Mouse (Mus musculus) limb, embryonic 14.5 days (tissue): Measurements from ENCODE around the gene Acr. TPM values are rescaled to one million over a fixed set of nuclear protein-coding genes. Genes with fewer than 3 reads are reported as not detected.
A peak's percentile ranks its signal among the peaks of the same experiment; 100 is the strongest.

Experiments used
- ATAC-seq: fragments of 200-750 bp; cut with Nextera tagmentation; 2 replicates; pipeline ENCODE4 v1.8.0; 2017; ENCODE audit warnings: low read depth, moderate number of reproducible peaks, moderate TSS enrichment; ENCODE audit not compliant: low FRiP score
- DNase-seq: peaks from one replicate; pipeline ENCODE4 v3.0.0-alpha.2; 2015; ENCODE audit warnings: low spot score
- H3K27ac ChIP-seq: fragments of 300-500 bp; sonication (generic); replicated peaks from 2 replicates; pipeline ENCODE4 v1.5.1; 2014; ENCODE audit warnings: low read depth, mild to moderate bottlenecking, low read length, moderate library complexity, mixed read lengths
- H3K27me3 ChIP-seq: fragments of 300-500 bp; sonication (generic); 2 replicates; pipeline ENCODE4 v1.6.1; 2014; ENCODE audit warnings: low read length, mixed read lengths; ENCODE audit not compliant: control insufficient read depth, insufficient read depth
- H3K36me3 ChIP-seq: fragments of 300-500 bp; sonication (generic); 2 replicates; pipeline ENCODE4 v1.6.1; 2014; ENCODE audit warnings: mild to moderate bottlenecking, low read length, moderate library complexity, mixed read lengths; ENCODE audit not compliant: control insufficient read depth, insufficient read depth
- H3K4me1 ChIP-seq: fragments of 300-500 bp; sonication (generic); 2 replicates; pipeline ENCODE4 v1.6.1; 2014; ENCODE audit warnings: antibody characterized with exemption, low read length, mixed read lengths; ENCODE audit not compliant: control insufficient read depth, insufficient read depth
- H3K4me2 ChIP-seq: fragments of 300-500 bp; sonication (generic); replicated peaks from 2 replicates; pipeline ENCODE4 v1.6.1; 2014; ENCODE audit warnings: low read depth, mild to moderate bottlenecking, low read length, moderate library complexity; ENCODE audit not compliant: severe bottlenecking
- H3K4me3 ChIP-seq: fragments of 300-500 bp; sonication (generic); replicated peaks from 2 replicates; pipeline ENCODE4 v1.5.1; 2014; ENCODE audit warnings: low read length
- H3K9ac ChIP-seq: fragments of 300-500 bp; sonication (generic); 2 replicates; pipeline ENCODE4 v1.6.1; 2014; ENCODE audit warnings: mild to moderate bottlenecking, low read depth, low read length, moderate library complexity; ENCODE audit not compliant: severe bottlenecking
- H3K9me3 ChIP-seq: fragments of 300-500 bp; sonication (generic); 2 replicates; pipeline ENCODE4 v1.6.1; 2016; ENCODE audit warnings: low read length; ENCODE audit not compliant: control insufficient read depth
- POLR2A ChIP-seq: fragments of 200-500 bp; IDR thresholded peaks from 2 replicates; pipeline ENCODE4 v1.8.0; 2012; ENCODE audit warnings: inconsistent platforms, mild to moderate bottlenecking, moderate library complexity, borderline replicate concordance; ENCODE audit not compliant: insufficient read depth, insufficient read length; ENCODE audit errors: extremely low read depth
- WGBS: fragments of 180-500 bp; shearing (Covaris S2); extraction: QIAGEN DNeasy Blood & Tissue Kit; methylation state at CpG from one replicate; pipeline ENCODE4 v1.1.7; 2014; 5-methylcytosine and 5-hydroxymethylcytosine counted together
- polyA plus RNA-seq, 2 experiments: library from polyadenylated mRNA; depleted of rRNA in 1 of 2; stranded (reverse) in 1 of 2; unstranded in 1 of 2; fragments of >200 nt; fragmentation: Nextera tagmentation in 1 of 2; extraction: Ambion mirVana in 1 of 2; gene quantifications; 2 replicates each; pipeline versions ENCODE4 v1.2.1 to v1.2.3; 2012 to 2014

Acr gene
- polyA plus RNA-seq, 2 experiments, result 0.21 to 1.4 TPM

DNA sequence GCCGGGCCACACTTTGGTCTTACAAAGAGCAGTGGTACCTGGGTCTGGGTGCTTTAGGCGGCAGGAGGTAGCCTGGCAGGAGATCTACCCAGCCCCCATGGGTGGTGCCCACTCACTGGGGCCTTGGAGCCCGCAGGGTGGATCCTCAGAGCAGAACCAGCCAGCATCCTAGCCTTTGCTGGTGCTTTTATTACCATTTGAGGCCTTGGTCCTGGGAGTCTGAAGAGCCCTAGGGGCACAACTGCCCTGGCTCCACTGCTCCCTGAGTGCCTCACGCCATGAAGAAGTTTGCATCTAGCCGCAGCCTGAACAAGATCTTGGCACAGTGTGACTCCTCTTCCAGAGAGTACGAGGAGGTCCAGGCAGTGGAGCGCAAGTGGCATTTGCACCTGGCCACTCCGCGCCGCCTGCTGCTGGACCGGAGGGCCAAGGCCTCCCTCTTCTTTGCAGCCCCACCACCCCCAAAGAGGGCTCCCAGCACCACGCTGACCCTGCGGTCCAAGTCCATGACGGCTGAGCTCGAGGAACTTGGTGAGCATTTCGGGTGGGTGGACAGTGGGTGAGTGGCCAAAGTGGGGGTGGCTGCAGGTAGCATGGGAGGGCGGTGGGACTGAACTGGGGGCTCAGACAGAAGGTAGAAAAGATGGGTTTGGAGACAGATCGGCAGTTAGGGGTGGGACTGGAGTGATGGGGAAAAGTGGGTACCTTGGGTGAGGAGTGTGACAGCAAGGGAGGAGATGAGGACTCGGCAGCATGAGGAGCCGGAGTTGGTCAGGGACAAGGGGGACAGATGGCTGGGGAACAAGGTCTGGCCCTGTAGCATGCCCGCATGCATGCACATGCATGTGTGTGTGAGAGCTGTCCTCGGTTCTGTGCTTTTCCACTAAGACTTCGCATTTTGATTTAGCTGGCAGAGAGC, 34.9 kb upstream of the Acr start:
- Histone ChIP-seq H3K4me3 (peak overlapping the region; percentile 11; the same call in 1 of the 2 replicates), H3K27me3 (no peaks in the 10 kb centered on the region), H3K9me3 (no peaks in the 10 kb centered on the region), H3K4me2 (peak overlapping the region; percentile 18), H3K9ac (peak overlapping the region; percentile 25; the same call in 1 of the 2 replicates), H3K27ac (no peak overlapping the region), H3K4me1 (no peaks in the 10 kb centered on the region), H3K36me3 (peaks cover 3% of the 10 kb centered on the region)
- ATAC-seq (peak; percentile 4; the same call in 1 of the 2 replicates), DNase-seq (no peak)
- no peak for TF ChIP-seq POLR2A
- 71% methylated on average over 21 of the region's 23 CpGs for WGBS

DNA sequence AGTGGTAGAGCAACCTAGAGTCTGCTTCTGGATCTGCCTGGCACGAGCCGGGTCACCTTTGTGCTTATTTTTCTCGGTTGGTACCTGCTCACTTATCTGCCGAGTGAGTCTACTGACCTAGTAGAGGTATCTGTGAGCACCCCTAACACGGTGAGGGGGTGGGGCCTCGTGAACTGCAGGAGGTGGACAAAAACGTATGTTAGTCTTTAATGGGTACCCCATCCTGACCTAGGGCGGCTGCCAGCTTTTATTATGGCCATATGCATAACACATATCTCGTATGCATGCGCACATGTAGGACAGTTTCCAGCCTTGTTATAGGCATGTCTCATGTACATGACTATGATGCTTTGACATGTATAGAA, 34.3 kb upstream of the Acr start:
- Histone ChIP-seq H3K36me3 (peaks cover 3% of the 10 kb centered on the region), H3K9me3 (no peaks in the 10 kb centered on the region), H3K27ac (no peak overlapping the region), H3K27me3 (no peaks in the 10 kb centered on the region), H3K4me3 (no peak overlapping the region), H3K9ac (no peak overlapping the region), H3K4me1 (no peaks in the 10 kb centered on the region), H3K4me2 (no peak overlapping the region)
- TF ChIP-seq POLR2A, result no peak
- DNase-seq, result no peak
- no peak for ATAC-seq
- 85% methylated on average over 10 of the region's 10 CpGs for WGBS

DNA sequence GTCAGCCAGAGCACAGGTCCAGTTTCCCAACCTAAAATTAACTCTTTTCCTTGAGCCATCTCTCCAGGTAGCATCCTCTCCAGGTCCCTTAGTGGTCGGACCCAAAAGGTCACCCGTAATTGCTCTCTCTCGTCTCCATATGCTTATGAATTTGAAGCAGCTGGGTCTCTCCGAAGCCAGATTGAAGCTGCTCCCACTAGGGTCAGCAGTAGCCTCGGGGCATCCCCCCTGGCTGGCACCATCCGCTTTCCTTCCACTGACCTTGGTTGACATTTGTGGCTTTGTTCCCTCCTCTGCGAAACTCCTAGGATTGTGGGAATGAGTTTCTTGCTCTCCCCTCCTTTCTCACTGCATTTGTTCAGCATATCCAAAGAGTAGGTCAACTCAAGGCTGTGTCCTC, 24.0 kb upstream of the Acr start:
- DNase-seq (no peak), ATAC-seq (no peak)
- no peak overlapping the region for H3K9ac ChIP-seq
- peaks cover 31% of the 10 kb centered on the region for H3K36me3 ChIP-seq
- peaks cover 16% of the 10 kb centered on the region; the same call in 1 of the 2 replicates for H3K27me3 ChIP-seq
- H3K4me1 ChIP-seq, result peaks cover 5% of the 10 kb centered on the region; the same call in 1 of the 2 replicates
- H3K27ac ChIP-seq, result no peak overlapping the region
- 80% methylated on average over 7 of the region's 7 CpGs for WGBS
- no peak for TF ChIP-seq POLR2A
- H3K9me3 ChIP-seq, result no peaks in the 10 kb centered on the region
- H3K4me3 ChIP-seq, result no peak overlapping the region
- H3K4me2 ChIP-seq, result no peak overlapping the region

DNA sequence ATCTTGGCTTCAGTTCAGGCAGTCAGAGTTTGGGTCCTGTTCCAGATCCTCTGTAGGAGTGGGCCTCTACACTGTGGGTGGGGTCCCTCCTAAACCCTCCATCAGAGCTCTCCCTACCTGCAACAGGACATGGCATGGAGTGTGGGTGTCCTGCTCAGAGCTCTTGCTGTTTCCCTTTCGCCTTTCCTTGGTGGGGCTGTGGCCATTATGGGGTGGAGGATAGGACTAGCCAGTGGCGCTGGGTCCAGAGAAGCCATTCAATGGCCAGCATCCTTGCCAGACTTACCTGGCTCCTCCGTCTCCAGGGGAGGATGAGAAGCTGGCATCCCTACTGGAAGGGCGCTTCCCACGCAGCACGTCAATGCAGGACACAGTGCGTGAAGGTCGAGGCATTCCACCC, 20.8 kb upstream of the Acr start:
- peak overlapping the region; percentile 50 for H3K4me2 ChIP-seq
- DNase-seq (no peak), ATAC-seq (no peak)
- no peak overlapping the region for H3K27ac ChIP-seq
- H3K4me3 ChIP-seq, result peak overlapping the region; percentile 27; the same call in 1 of the 2 replicates
- WGBS, result 83% methylated on average over 3 of the region's 8 CpGs
- peaks cover 39% of the 10 kb centered on the region for H3K36me3 ChIP-seq
- peaks cover 16% of the 10 kb centered on the region; the same call in 1 of the 2 replicates for H3K27me3 ChIP-seq
- TF ChIP-seq POLR2A, result no peak
- H3K9ac ChIP-seq, result peak overlapping the region; percentile 43; the same call in 1 of the 2 replicates
- peaks cover 5% of the 10 kb centered on the region; the same call in 1 of the 2 replicates for H3K4me1 ChIP-seq
- no peaks in the 10 kb centered on the region for H3K9me3 ChIP-seq

DNA sequence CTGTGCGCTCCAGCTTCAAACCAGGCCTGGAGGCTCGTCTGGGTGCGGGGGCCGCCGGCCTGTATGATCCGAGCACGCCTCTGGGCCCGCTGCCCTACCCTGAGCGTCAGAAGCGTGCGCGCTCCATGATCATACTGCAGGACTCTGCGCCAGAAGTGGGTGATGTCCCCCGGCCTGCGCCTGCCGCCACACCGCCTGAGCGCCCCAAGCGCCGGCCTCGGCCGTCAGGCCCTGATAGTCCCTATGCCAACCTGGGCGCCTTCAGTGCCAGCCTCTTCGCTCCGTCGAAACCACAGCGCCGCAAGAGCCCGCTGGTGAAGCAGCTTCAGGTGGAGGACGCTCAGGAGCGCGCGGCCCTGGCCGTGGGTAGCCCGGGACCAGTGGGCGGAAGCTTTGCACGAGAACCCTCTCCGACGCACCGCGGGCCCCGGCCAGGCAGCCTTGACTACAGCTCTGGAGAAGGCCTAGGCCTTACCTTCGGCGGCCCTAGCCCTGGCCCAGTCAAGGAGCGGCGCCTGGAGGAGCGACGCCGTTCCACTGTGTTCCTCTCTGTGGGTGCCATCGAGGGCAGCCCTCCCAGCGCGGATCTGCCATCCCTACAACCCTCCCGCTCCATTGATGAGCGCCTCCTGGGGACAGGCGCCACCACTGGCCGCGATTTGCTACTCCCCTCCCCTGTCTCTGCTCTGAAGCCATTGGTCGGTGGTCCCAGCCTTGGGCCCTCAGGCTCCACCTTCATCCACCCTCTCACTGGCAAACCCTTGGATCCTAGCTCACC, 20.1 kb upstream of the Acr start:
- 18% methylated on average over 52 of the region's 58 CpGs for WGBS
- peak overlapping the region; percentile 50 for H3K4me2 ChIP-seq
- peaks cover 37% of the 10 kb centered on the region for H3K36me3 ChIP-seq
- DNase-seq (no peak), ATAC-seq (peak; percentile 32)
- peaks cover 16% of the 10 kb centered on the region; the same call in 1 of the 2 replicates for H3K27me3 ChIP-seq
- H3K4me3 ChIP-seq, result peak overlapping the region; percentile 27
- H3K4me1 ChIP-seq, result peaks cover 5% of the 10 kb centered on the region; the same call in 1 of the 2 replicates
- 0 out of 2 replicates have a peak, but pooled peaks have one; percentile 6 for TF ChIP-seq POLR2A
- H3K27ac ChIP-seq, result no peak overlapping the region
- H3K9ac ChIP-seq, result peak overlapping the region; percentile 43
- no peaks in the 10 kb centered on the region for H3K9me3 ChIP-seq
